Mouse (Mus musculus) thymus, postnatal 25 days (tissue): ENCODE data around the gene AC141477.1.

Experiments used
- DNase-seq: peaks from one replicate; pipeline ENCODE4 v3.0.0; 2022

AC141477.1 gene

GRCm38 (mm10) chr10:76392596-76392995 is 47.6 kb downstream of the AC141477.1 start:
- no peak for DNase-seq

GRCm38 (mm10) chr10:76391786-76392185 is 48.5 kb downstream of the AC141477.1 start:
- peak; percentile 43 for DNase-seq

GRCm38 (mm10) chr10:76391166-76391565 is 49.1 kb downstream of the AC141477.1 start:
- DNase-seq: no peak
